Mouse (Mus musculus) left cerebral cortex, adult 18-20 months (tissue): ENCODE results near the gene Gm21637. TPM values are rescaled to one million over a fixed set of nuclear protein-coding genes. Genes with fewer than 3 reads are reported as not detected.
"Not testable (repeated sequence)": the region's sequence is repeated elsewhere in the genome, so short reads cannot be mapped to it uniquely, and the experiment has no call there.

Experiments used
- DNase-seq, 2 experiments: peaks; one replicate each; pipeline ENCODE4 v3.0.0; 2021 to 2022; ENCODE audit warnings: low spot score in 2 of 2, mixed read lengths in 1 of 2
- long read RNA-seq, 2 experiments: library from polyadenylated mRNA; stranded (forward); transcript quantifications; one replicate each; pipeline ENCODE4 v2.0.0; 2021
- total RNA-seq, 2 experiments: library from RNA; stranded (reverse); gene quantifications; 2 replicates each; pipeline ENCODE4 v1.2.3; 2021

The Gm21637 gene
- not detected for total RNA-seq
- long read RNA-seq, experiment 1, result 0 reads
- long read RNA-seq, experiment 2, result 0 reads

DNA sequence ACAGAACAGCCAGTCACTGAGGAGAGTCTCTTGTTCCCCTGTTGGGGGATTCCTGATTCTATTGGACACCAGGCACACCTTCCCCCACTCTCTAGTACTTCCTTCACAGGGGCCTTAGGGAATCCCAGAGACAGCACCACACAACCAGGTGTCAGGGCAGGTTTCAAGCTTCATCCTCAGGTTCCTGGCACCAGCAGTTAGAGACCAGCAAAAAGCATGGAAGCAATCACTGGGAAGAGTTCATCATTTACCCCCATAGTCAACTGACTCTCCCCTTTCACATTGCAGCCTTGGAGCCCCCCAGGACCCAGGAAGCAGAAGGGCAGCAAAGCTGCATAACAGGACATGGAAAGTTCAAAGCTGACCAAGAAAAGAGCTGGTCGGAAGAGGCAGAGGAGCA is at the start of gene Gm21637:
Gene Gm21637 (plus strand): TSS at position 301 of the 400 bp plus-strand sequence.
- not testable (repeated sequence) for DNase-seq

Other genes with a start within 250 kb of the Gm21637 start
- gene Btbd35f25, start 244.9 kb upstream of the Gm21637 start, total RNA-seq, result not detected
- gene Btbd35f22, start 85.8 kb downstream of the Gm21637 start, total RNA-seq, result not detected